Mouse (Mus musculus) lung, embryonic 14.5 days (tissue): ENCODE results near the gene Il27ra. TPM values are rescaled to one million over a fixed set of nuclear protein-coding genes. Genes with fewer than 3 reads are reported as not detected.

Experiments used
- ATAC-seq: fragments of 200-750 bp; cut with Nextera tagmentation; 2 replicates; pipeline ENCODE4 v1.8.0; 2017; ENCODE audit warnings: mild to moderate bottlenecking, moderate TSS enrichment, moderate library complexity; ENCODE audit not compliant: insufficient read depth
- DNase-seq: peaks from one replicate; pipeline ENCODE4 v3.0.0-alpha.2; 2015
- H3K27ac ChIP-seq: fragments of 300-500 bp; sonication (generic); 2 replicates; pipeline ENCODE4 v1.5.1; 2014; ENCODE audit warnings: low read depth, mild to moderate bottlenecking, moderate library complexity
- H3K27me3 ChIP-seq: fragments of 300-500 bp; sonication (generic); 2 replicates; pipeline ENCODE4 v1.6.1; 2014; ENCODE audit warnings: low read length, control low read depth; ENCODE audit not compliant: insufficient read depth
- H3K36me3 ChIP-seq: fragments of 300-500 bp; sonication (generic); 2 replicates; pipeline ENCODE4 v1.6.1; 2014; ENCODE audit warnings: control low read depth; ENCODE audit not compliant: insufficient read depth
- H3K4me1 ChIP-seq: fragments of 300-500 bp; sonication (generic); 2 replicates; pipeline ENCODE4 v1.6.1; 2014; ENCODE audit warnings: antibody characterized with exemption, control low read depth; ENCODE audit not compliant: insufficient read depth
- H3K4me2 ChIP-seq: fragments of 300-500 bp; sonication (generic); 2 replicates; pipeline ENCODE4 v1.6.1; 2014; ENCODE audit warnings: mild to moderate bottlenecking
- H3K4me3 ChIP-seq: fragments of 300-500 bp; sonication (generic); 2 replicates; pipeline ENCODE4 v1.5.1; 2014; ENCODE audit warnings: low read depth, low read length
- H3K9ac ChIP-seq: fragments of 300-500 bp; sonication (generic); 2 replicates; pipeline ENCODE4 v1.6.1; 2014
- H3K9me3 ChIP-seq: fragments of 300-500 bp; sonication (generic); 2 replicates; pipeline ENCODE4 v1.6.1; 2016; ENCODE audit warnings: low read depth, low read length, control low read depth
- CTCF ChIP-seq: IDR thresholded peaks from 2 replicates; pipeline ENCODE4 v1.5.1; 2016; ENCODE audit warnings: antibody characterized with exemption, low read depth
- WGBS: fragments of 180-500 bp; shearing (Covaris S2); extraction: QIAGEN DNeasy Blood & Tissue Kit; methylation state at CpG from one replicate; pipeline ENCODE4 v1.1.7; 2014; 5-methylcytosine and 5-hydroxymethylcytosine counted together
- polyA plus RNA-seq: library from polyadenylated mRNA; unstranded; fragments of >200 nt; fragmentation: Nextera tagmentation; extraction: Ambion mirVana; gene quantifications from 2 replicates; pipeline ENCODE4 v1.2.1, GENCODE M21; 2014

Il27ra gene
- polyA plus RNA-seq, 1 experiment from 2014 or later, result 1.1 TPM

GRCm38 (mm10) chr8:84066291-84066930 is 24.0 kb upstream of the Il27ra start, which contains the start of gene Rfx1:
TSS of gene Rfx1 (plus strand) at chr8:84066834.
- DNase-seq (peak; percentile 100), ATAC-seq (peak; percentile 98)
- Histone ChIP-seq H3K27me3 (no peaks in the 10 kb centered on the region), H3K27ac (peak within 1 kb of the TSS; percentile 98), H3K36me3 (no peaks in the 10 kb centered on the region), H3K4me2 (peak within 1 kb of the TSS; percentile 80), H3K9me3 (no peaks in the 10 kb centered on the region), H3K4me1 (peaks cover 19% of the 10 kb centered on the region; the same call in 1 of the 2 replicates), H3K4me3 (peak within 1 kb of the TSS; percentile 96), H3K9ac (peak within 1 kb of the TSS; percentile 89)
- 0% methylated on average over 50 of the region's 51 CpGs for WGBS
- no peak for TF ChIP-seq CTCF

DNA sequence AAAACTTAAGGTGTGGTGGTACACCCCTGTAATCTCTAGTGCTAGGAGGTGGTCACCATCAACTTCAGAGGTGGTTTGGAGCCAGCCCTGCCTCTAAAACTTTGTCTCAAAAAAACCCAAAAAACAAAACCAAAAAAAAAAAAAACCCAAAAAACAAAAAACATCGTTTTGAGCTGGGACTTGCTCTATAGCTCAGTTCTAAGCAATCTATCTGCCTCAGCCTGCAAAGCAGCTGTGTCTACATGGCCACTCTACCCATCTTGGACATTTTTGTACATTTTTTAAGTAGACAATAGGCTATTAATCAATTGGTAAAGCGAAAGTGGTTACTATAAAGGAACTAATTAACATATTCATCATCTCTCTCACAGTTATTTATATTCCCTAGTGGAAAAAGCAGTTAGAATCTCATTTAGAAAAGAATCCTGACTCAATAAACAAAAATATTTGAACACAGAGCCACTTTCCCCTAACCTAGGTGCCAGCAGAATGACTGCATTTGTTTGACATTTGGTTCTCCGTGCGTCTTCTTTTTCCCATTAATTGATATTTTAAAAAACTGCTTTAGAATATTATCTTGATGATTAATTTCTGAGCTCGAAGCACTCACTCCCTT is 23.2 kb upstream of the Il27ra start:
- Histone ChIP-seq H3K36me3 (no peaks in the 10 kb centered on the region), H3K27ac (peak overlapping the region; percentile 93), H3K4me3 (peak overlapping the region; percentile 96), H3K9ac (peak overlapping the region; percentile 74), H3K4me2 (peak overlapping the region; percentile 80), H3K4me1 (peaks cover 19% of the 10 kb centered on the region; the same call in 1 of the 2 replicates), H3K9me3 (no peaks in the 10 kb centered on the region), H3K27me3 (no peaks in the 10 kb centered on the region)
- no peak for ATAC-seq
- no peak for TF ChIP-seq CTCF
- WGBS, result 21% methylated on average over 5 of the region's 5 CpGs
- no peak for DNase-seq

DNA sequence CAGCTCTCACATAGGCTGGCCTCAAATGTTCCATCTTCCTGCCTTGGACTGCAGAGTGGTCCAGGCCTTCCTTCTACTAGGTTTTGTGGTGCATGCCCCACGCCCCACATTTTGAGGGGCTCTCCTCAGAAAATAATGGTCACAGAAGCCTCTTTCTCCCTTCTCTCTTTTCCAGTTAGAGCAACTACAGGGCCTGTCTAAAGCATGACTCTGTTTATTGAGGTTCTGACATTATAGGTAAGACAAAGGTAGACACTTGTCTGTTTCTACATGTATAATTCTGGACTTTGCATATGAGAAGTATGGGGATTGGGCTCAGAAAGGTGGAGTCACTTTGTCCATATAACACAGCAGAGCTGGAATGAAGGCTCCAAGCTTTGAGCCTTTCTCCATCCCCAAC is 22.6 kb upstream of the Il27ra start, which contains the start of gene Gm10643:
TSS of gene Gm10643 (minus strand) at position 101 of the 400 bp plus-strand sequence.
- H3K4me1 ChIP-seq, result peaks cover 19% of the 10 kb centered on the region; the same call in 1 of the 2 replicates
- H3K27me3 ChIP-seq, result no peaks in the 10 kb centered on the region
- WGBS, result 96% methylated on average over 1 of the region's 1 CpGs
- H3K4me3 ChIP-seq, result peak within 1 kb of the TSS; percentile 96
- no peaks in the 10 kb centered on the region for H3K36me3 ChIP-seq
- TF ChIP-seq CTCF, result no peak
- peak within 1 kb of the TSS; percentile 80 for H3K4me2 ChIP-seq
- H3K27ac ChIP-seq, result peak within 1 kb of the TSS; percentile 93
- no peaks in the 10 kb centered on the region for H3K9me3 ChIP-seq
- ATAC-seq (no peak), DNase-seq (no peak)
- H3K9ac ChIP-seq, result peak within 1 kb of the TSS; percentile 74

GRCm38 (mm10) chr8:84063861-84064610 is 21.6 kb upstream of the Il27ra start:
- no peak overlapping the region for H3K4me2 ChIP-seq
- H3K27me3 ChIP-seq, result no peaks in the 10 kb centered on the region
- H3K27ac ChIP-seq, result no peak overlapping the region
- no peak overlapping the region for H3K4me3 ChIP-seq
- no peak for ATAC-seq
- DNase-seq, result no peak
- no peaks in the 10 kb centered on the region for H3K9me3 ChIP-seq
- 59% methylated on average over 8 of the region's 8 CpGs for WGBS
- peaks cover 15% of the 10 kb centered on the region; the same call in 1 of the 2 replicates for H3K4me1 ChIP-seq
- no peak overlapping the region for H3K9ac ChIP-seq
- no peak for TF ChIP-seq CTCF
- H3K36me3 ChIP-seq, result no peaks in the 10 kb centered on the region

GRCm38 (mm10) chr8:84060245-84060644 is 17.9 kb upstream of the Il27ra start:
- WGBS, result 82% methylated on average over 2 of the region's 2 CpGs
- Histone ChIP-seq H3K27ac (no peak overlapping the region), H3K9me3 (no peaks in the 10 kb centered on the region), H3K9ac (no peak overlapping the region), H3K27me3 (no peaks in the 10 kb centered on the region), H3K4me2 (no peak overlapping the region), H3K36me3 (no peaks in the 10 kb centered on the region), H3K4me3 (no peak overlapping the region), H3K4me1 (no peaks in the 10 kb centered on the region)
- ATAC-seq (no peak), DNase-seq (no peak)
- TF ChIP-seq CTCF, result no peak

GRCm38 (mm10) chr8:84059226-84059625 is 16.8 kb upstream of the Il27ra start:
- no peaks in the 10 kb centered on the region for H3K27me3 ChIP-seq
- WGBS, result 91% methylated on average over 2 of the region's 2 CpGs
- ATAC-seq (no peak), DNase-seq (no peak)
- no peaks in the 10 kb centered on the region for H3K9me3 ChIP-seq
- no peak for TF ChIP-seq CTCF
- no peaks in the 10 kb centered on the region for H3K4me1 ChIP-seq
- H3K36me3 ChIP-seq, result no peaks in the 10 kb centered on the region
- no peak overlapping the region for H3K9ac ChIP-seq
- no peak overlapping the region for H3K4me3 ChIP-seq
- no peak overlapping the region for H3K4me2 ChIP-seq
- H3K27ac ChIP-seq, result no peak overlapping the region

- 91% methylated on average over 1 of the region's 1 CpGs for WGBS
- H3K4me3 ChIP-seq, result no peak overlapping the region
- no peaks in the 10 kb centered on the region for H3K9me3 ChIP-seq
- H3K27me3 ChIP-seq, result no peaks in the 10 kb centered on the region
- peaks cover 2% of the 10 kb centered on the region; the same call in 1 of the 2 replicates for H3K4me1 ChIP-seq
- H3K4me2 ChIP-seq, result no peak overlapping the region
- no peak overlapping the region for H3K27ac ChIP-seq
- H3K36me3 ChIP-seq, result no peaks in the 10 kb centered on the region
- TF ChIP-seq CTCF, result no peak
- DNase-seq (no peak), ATAC-seq (no peak)
- no peak overlapping the region for H3K9ac ChIP-seq
These were observed 15.4 kb upstream of the Il27ra start for GRCm38 (mm10) chr8:84057827-84058226.
